Mouse (Mus musculus): ENCODE data around the gene 4930544D05Rik. TPM values are rescaled to one million over a fixed set of nuclear protein-coding genes. Genes with fewer than 3 reads are reported as not detected.
A peak's percentile ranks its signal among the peaks of the same experiment; 100 is the strongest.

4930544D05Rik gene
- polyA plus RNA-seq, 1 experiment from 2014 or later = not detected

- peaks cover 81% of the 10 kb centered on the region for H3K36me3 ChIP-seq
- WGBS = 86% methylated on average over 12 of the region's 12 CpGs
- no peak for ATAC-seq (ENCODE audit: low FRiP score, low read depth)
- no peaks in the 10 kb centered on the region for H3K9me3 ChIP-seq
- no peak overlapping the region for H3K27ac ChIP-seq (replicated peaks)
- no peak overlapping the region for H3K4me3 ChIP-seq
- H3K9ac ChIP-seq (replicated peaks) = no peak overlapping the region
- no peaks in the 10 kb centered on the region for H3K4me1 ChIP-seq
- H3K4me2 ChIP-seq (replicated peaks) = no peak overlapping the region
- no peaks in the 10 kb centered on the region for H3K27me3 ChIP-seq
Measured at GRCm38 (mm10) chr11:70606717-70607116, 8.9 kb upstream of the 4930544D05Rik start.

- no peak overlapping the region for H3K4me2 ChIP-seq (replicated peaks)
- ATAC-seq (ENCODE audit: low FRiP score, low read depth) = no peak
- H3K36me3 ChIP-seq = peaks cover 83% of the 10 kb centered on the region
- WGBS = 90% methylated on average over 9 of the region's 9 CpGs
- no peaks in the 10 kb centered on the region for H3K27me3 ChIP-seq
- H3K9ac ChIP-seq (replicated peaks) = no peak overlapping the region
- no peaks in the 10 kb centered on the region for H3K4me1 ChIP-seq
- H3K4me3 ChIP-seq = no peak overlapping the region
- no peak overlapping the region for H3K27ac ChIP-seq (replicated peaks)
- H3K9me3 ChIP-seq = no peaks in the 10 kb centered on the region
Measured at GRCm38 (mm10) chr11:70607611-70608010, 8.0 kb upstream of the 4930544D05Rik start.

- no peaks in the 10 kb centered on the region for H3K27me3 ChIP-seq
- WGBS = 89% methylated on average over 25 of the region's 26 CpGs
- no peak overlapping the region for H3K9ac ChIP-seq (replicated peaks)
- H3K36me3 ChIP-seq = peaks cover 92% of the 10 kb centered on the region
- no peak overlapping the region for H3K4me2 ChIP-seq (replicated peaks)
- no peak for ATAC-seq (ENCODE audit: low FRiP score, low read depth)
- H3K9me3 ChIP-seq = no peaks in the 10 kb centered on the region
- no peak overlapping the region for H3K4me3 ChIP-seq
- H3K27ac ChIP-seq (replicated peaks) = no peak overlapping the region
- no peaks in the 10 kb centered on the region for H3K4me1 ChIP-seq
Measured at GRCm38 (mm10) chr11:70608381-70609066, 7.1 kb upstream of the 4930544D05Rik start.

GRCm38 (mm10) chr11:70610752-70611151 lies 4.9 kb upstream of the 4930544D05Rik start:
- Histone ChIP-seq H3K9me3 (no peaks in the 10 kb centered on the region), H3K27ac (replicated peaks) (no peak overlapping the region), H3K9ac (replicated peaks) (no peak overlapping the region), H3K4me2 (replicated peaks) (no peak overlapping the region), H3K27me3 (peaks cover 8% of the 10 kb centered on the region), H3K36me3 (peaks cover 77% of the 10 kb centered on the region), H3K4me1 (peaks cover 11% of the 10 kb centered on the region), H3K4me3 (no peak overlapping the region)
- ATAC-seq (ENCODE audit: low FRiP score, low read depth) = no peak
- WGBS = 78% methylated on average over 4 of the region's 4 CpGs

GRCm38 (mm10) chr11:70612505-70612904 lies 3.1 kb upstream of the 4930544D05Rik start:
- Histone ChIP-seq H3K27ac (replicated peaks) (no peak overlapping the region), H3K27me3 (peaks cover 16% of the 10 kb centered on the region), H3K9ac (replicated peaks) (no peak overlapping the region), H3K4me1 (peaks cover 13% of the 10 kb centered on the region), H3K4me3 (no peak overlapping the region), H3K36me3 (peaks cover 60% of the 10 kb centered on the region), H3K9me3 (no peaks in the 10 kb centered on the region), H3K4me2 (replicated peaks) (no peak overlapping the region)
- ATAC-seq (ENCODE audit: low FRiP score, low read depth) = no peak
- WGBS = 77% methylated on average over 7 of the region's 7 CpGs

GRCm38 (mm10) chr11:70615074-70615473 lies 574 bp upstream of the 4930544D05Rik start:
- under 1% methylated on average over 17 of the region's 17 CpGs for WGBS
- Histone ChIP-seq H3K36me3 (peaks cover 34% of the 10 kb centered on the region), H3K4me1 (peaks cover 13% of the 10 kb centered on the region), H3K27ac (replicated peaks) (no peak overlapping the region), H3K9ac (replicated peaks) (peak overlapping the region; percentile 43; the same call in 1 of the 2 replicates), H3K4me2 (replicated peaks) (peak overlapping the region; percentile 53), H3K4me3 (peak overlapping the region; percentile 29), H3K27me3 (peaks cover 16% of the 10 kb centered on the region), H3K9me3 (no peaks in the 10 kb centered on the region)
- no peak for ATAC-seq (ENCODE audit: low FRiP score, low read depth)

GRCm38 (mm10) chr11:70619101-70619500 lies 3.5 kb downstream of the 4930544D05Rik start, which contains the start of gene Chrne:
Gene Chrne, minus strand, starts transcription at chr11:70619216.
- Histone ChIP-seq H3K4me2 (replicated peaks) (no peak within 1 kb of the TSS), H3K36me3 (no peaks in the 10 kb centered on the region), H3K27ac (replicated peaks) (no peak within 1 kb of the TSS), H3K27me3 (peaks cover 20% of the 10 kb centered on the region), H3K9ac (replicated peaks) (no peak within 1 kb of the TSS), H3K4me1 (peaks cover 13% of the 10 kb centered on the region), H3K4me3 (no peak within 1 kb of the TSS), H3K9me3 (no peaks in the 10 kb centered on the region)
- no peak for ATAC-seq (ENCODE audit: low FRiP score, low read depth)
- 47% methylated on average over 1 of the region's 1 CpGs for WGBS

- H3K36me3 ChIP-seq = no peaks in the 10 kb centered on the region
- H3K4me1 ChIP-seq = no peaks in the 10 kb centered on the region
- H3K4me3 ChIP-seq = no peak overlapping the region
- H3K4me2 ChIP-seq (replicated peaks) = no peak overlapping the region
- no peak overlapping the region for H3K9ac ChIP-seq (replicated peaks)
- ATAC-seq (ENCODE audit: low FRiP score, low read depth) = no peak
- H3K9me3 ChIP-seq = no peaks in the 10 kb centered on the region
- 47% methylated on average over 7 of the region's 7 CpGs for WGBS
- peaks cover 4% of the 10 kb centered on the region; the same call in 1 of the 2 replicates for H3K27me3 ChIP-seq
- H3K27ac ChIP-seq (replicated peaks) = no peak overlapping the region
Measured at GRCm38 (mm10) chr11:70621972-70622814, 6.5 kb downstream of the 4930544D05Rik start.

GRCm38 (mm10) chr11:70623053-70623742 lies 7.5 kb downstream of the 4930544D05Rik start:
- H3K4me1 ChIP-seq = no peaks in the 10 kb centered on the region
- H3K4me2 ChIP-seq (replicated peaks) = no peak overlapping the region
- H3K27me3 ChIP-seq = peaks cover 4% of the 10 kb centered on the region; the same call in 1 of the 2 replicates
- no peak for ATAC-seq (ENCODE audit: low FRiP score, low read depth)
- no peaks in the 10 kb centered on the region for H3K9me3 ChIP-seq
- H3K4me3 ChIP-seq = no peak overlapping the region
- no peaks in the 10 kb centered on the region for H3K36me3 ChIP-seq
- 87% methylated on average over 10 of the region's 10 CpGs for whole genome bisulfite sequencing
- H3K9ac ChIP-seq (replicated peaks) = no peak overlapping the region
- H3K27ac ChIP-seq (replicated peaks) = no peak overlapping the region

GRCm38 (mm10) chr11:70625473-70625872 lies 9.8 kb downstream of the 4930544D05Rik start:
- ATAC-seq (ENCODE audit: low FRiP score, low read depth) = no peak
- no peaks in the 10 kb centered on the region for H3K36me3 ChIP-seq

GRCm38 (mm10) chr11:70626877-70627276 lies 11.2 kb downstream of the 4930544D05Rik start:
- H3K4me3 ChIP-seq = no peak overlapping the region
- WGBS = 70% methylated on average over 4 of the region's 4 CpGs
- no peak for ATAC-seq (ENCODE audit: low FRiP score, low read depth)

More at GRCm38 (mm10) chr11:70625473-70625872, 9.8 kb downstream of the 4930544D05Rik start:
- H3K4me3 ChIP-seq = no peak overlapping the region
- peaks cover 4% of the 10 kb centered on the region; the same call in 1 of the 2 replicates for H3K27me3 ChIP-seq
- no peaks in the 10 kb centered on the region for H3K9me3 ChIP-seq
- no peak overlapping the region for H3K9ac ChIP-seq (replicated peaks)
- WGBS = 55% methylated on average over 4 of the region's 4 CpGs
- no peak overlapping the region for H3K4me2 ChIP-seq (replicated peaks)
- no peaks in the 10 kb centered on the region for H3K4me1 ChIP-seq
- H3K27ac ChIP-seq (replicated peaks) = no peak overlapping the region

More at GRCm38 (mm10) chr11:70626877-70627276, 11.2 kb downstream of the 4930544D05Rik start:
- Histone ChIP-seq H3K36me3 (no peaks in the 10 kb centered on the region), H3K4me2 (replicated peaks) (no peak overlapping the region), H3K4me1 (no peaks in the 10 kb centered on the region), H3K9ac (replicated peaks) (no peak overlapping the region), H3K27me3 (peaks cover 4% of the 10 kb centered on the region; the same call in 1 of the 2 replicates), H3K27ac (replicated peaks) (no peak overlapping the region), H3K9me3 (no peaks in the 10 kb centered on the region)

Measured in midbrain, embryonic 12.5 days (tissue).